9 mouse cellular contexts compared by ENCODE assay signal in genomic region chr11:20011210-20011978, GRCm38 (mm10).
DNase-seq lines count a peak whose midpoint lies in the region; ATAC-seq and TF ChIP-seq lines count a peak whose summit lies in the region.
"Had no signal": no experiment of that assay in that cellular context is flagged by ENCODE, and none has a peak within 500 bp of the region (broad histone marks: within the 10 kb centered on the region; RNA-seq: fewer than 3 reads in every experiment).

No protein-coding gene starts in this region.

- intact Hi-C loops in heart, adult 2 months (cut with DNase I) = no loop called here
- intact Hi-C loops in heart, postnatal 25 days (cut with DNase I) = loop anchor here (2.0 kb wide), 1 partner anchor 17 kb away; no protein-coding TSS in a partner anchor

- 0 out of 2 replicates have a peak, but pooled peaks cover 2% of the 10 kb centered on the region for H3K79me2 ChIP-seq in heart, adult 2 months (replicated peaks; ENCODE audit: control insufficient read depth, insufficient read depth, low read length)

- TF ChIP-seq POLR2A in heart, adult 2 months (IDR thresholded peaks at IDR 0.05; ENCODE audit: insufficient read depth, low read depth, low read length) = no peak

- ATAC-seq in hindbrain, embryonic 14.5 days (ENCODE audit: low FRiP score) = peak; percentile 67; the same call in 1 of the 2 replicates
- peak; percentile 69; the same call in 1 of the 2 replicates for ATAC-seq in limb, embryonic 13.5 days (ENCODE audit: low FRiP score, low read depth)
- ATAC-seq in erythroblast, adult 5-6 weeks (replicated peaks; ENCODE audit: low FRiP score, poor library complexity, severe bottlenecking) = no peak

- H3K9me3 ChIP-seq in hindbrain, embryonic 14.5 days (ENCODE audit: control insufficient read depth, low read length) = no peaks in the 10 kb centered on the region
- H3K9me3 ChIP-seq in limb, embryonic 13.5 days = 0 out of 2 replicates have a peak, but pooled peaks cover 4% of the 10 kb centered on the region
- H3K9me3 ChIP-seq: G1E had no signal

- no peaks in the 10 kb centered on the region for H3K27me3 ChIP-seq in heart, adult 2 months (ENCODE audit: control insufficient read depth, insufficient read depth, low read length)
- no peaks in the 10 kb centered on the region for H3K27me3 ChIP-seq in hindbrain, embryonic 14.5 days (ENCODE audit: control insufficient read depth, insufficient read depth, low read length)
- H3K27me3 ChIP-seq in limb, embryonic 13.5 days = no peaks in the 10 kb centered on the region

- H3K4me3 ChIP-seq in heart, adult 2 months = no peak overlapping the region
- H3K4me3 ChIP-seq in hindbrain, embryonic 14.5 days (replicated peaks; ENCODE audit: low read length) = no peak overlapping the region
- no peak overlapping the region for H3K4me3 ChIP-seq in limb, embryonic 13.5 days

- no peak overlapping the region for H3K9ac ChIP-seq in heart, adult 2 months (ENCODE audit: low read depth, low read length)
- H3K9ac ChIP-seq in hindbrain, embryonic 14.5 days = no peak overlapping the region
- no peak overlapping the region for H3K9ac ChIP-seq in limb, embryonic 13.5 days

- H3K36me3 ChIP-seq in heart, adult 2 months (ENCODE audit: control insufficient read depth, insufficient read depth, low read length) = no peaks in the 10 kb centered on the region; the same call in 1 of the 2 replicates
- peaks cover 35% of the 10 kb centered on the region for H3K36me3 ChIP-seq in hindbrain, embryonic 14.5 days (replicated peaks; ENCODE audit: control insufficient read depth, insufficient read depth)
- H3K36me3 ChIP-seq in limb, embryonic 13.5 days = peaks cover 70% of the 10 kb centered on the region

- H3K4me1 ChIP-seq in heart, adult 2 months (ENCODE audit: control insufficient read depth, insufficient read depth, low read length) = peaks cover 17% of the 10 kb centered on the region
- H3K4me1 ChIP-seq in hindbrain, embryonic 14.5 days (replicated peaks; ENCODE audit: control insufficient read depth, insufficient read depth, low read length) = no peaks in the 10 kb centered on the region; the same call in 1 of the 2 replicates
- peaks cover 15% of the 10 kb centered on the region for H3K4me1 ChIP-seq in limb, embryonic 13.5 days

- TF ChIP-seq EP300 in heart, adult 2 months (IDR thresholded peaks at IDR 0.05; ENCODE audit: insufficient read depth, low read depth, low read length) = peak; percentile 53; the same call in 1 of the 2 replicates

- H3K27ac ChIP-seq in heart, adult 2 months = peak overlapping the region; percentile 23; the same call in 1 of the 2 replicates
- peak overlapping the region; percentile 53 for H3K27ac ChIP-seq in hindbrain, embryonic 14.5 days
- peak overlapping the region; percentile 40; the same call in 1 of the 2 replicates for H3K27ac ChIP-seq in limb, embryonic 13.5 days

- TF ChIP-seq CTCF in heart, adult 2 months (IDR thresholded peaks at IDR 0.05) = no peak

- no peak for DNase-seq in heart, adult 2 months
- DNase-seq in heart, postnatal 25 days (ENCODE audit: low spot score) = no peak
- DNase-seq in embryo, embryonic 11 days = peak; percentile 66
- DNase-seq in hindbrain, embryonic 14.5 days (ENCODE audit: low spot score) = peak; percentile 55
- DNase-seq in ovary, postnatal 10 days (ENCODE audit: low spot score) = no peak
- DNase-seq in frontal cortex, adult 2 months (ENCODE audit: extremely low spot score in 1 of 2, low spot score in 1 of 2) = no peak

- no peak overlapping the region for H3K4me2 ChIP-seq in hindbrain, embryonic 14.5 days (replicated peaks)
- H3K4me2 ChIP-seq in limb, embryonic 13.5 days (replicated peaks) = no peak overlapping the region

- WGBS in heart, adult 2 months = 22% methylated on average over 16 of the region's 16 CpGs
- 58% methylated on average over 16 of the region's 16 CpGs for WGBS in hindbrain, embryonic 14.5 days
- WGBS in limb, embryonic 13.5 days = 18% methylated on average over 16 of the region's 16 CpGs

Comparison
In these comparisons a context has a peak if more than half of its experiments do, and no peak if none do; other contexts are left out.
1. DNase-seq: peak in embryo, embryonic 11 days (single experiment) and hindbrain, embryonic 14.5 days (single experiment); none in heart, adult 2 months (0 of 2), heart, postnatal 25 days (single experiment), ovary, postnatal 10 days (single experiment) and frontal cortex, adult 2 months (0 of 2).
2. Peak in every context shown above with its lines, with median percentiles within 50 percentile points of each other: H3K27ac ChIP-seq.